Mouse (Mus musculus) embryo, embryonic 9.5 days (tissue): ENCODE measurements around the gene Ptch2.

Source experiments
- DNase-seq: peaks from one replicate; pipeline ENCODE4 v3.0.0-alpha.2; 2017; ENCODE audit errors: extremely low spot score

Gene Ptch2

GRCm38 (mm10) chr4:117104672-117105071 is 8.8 kb downstream of the Ptch2 start:
- DNase-seq: no peak

DNA sequence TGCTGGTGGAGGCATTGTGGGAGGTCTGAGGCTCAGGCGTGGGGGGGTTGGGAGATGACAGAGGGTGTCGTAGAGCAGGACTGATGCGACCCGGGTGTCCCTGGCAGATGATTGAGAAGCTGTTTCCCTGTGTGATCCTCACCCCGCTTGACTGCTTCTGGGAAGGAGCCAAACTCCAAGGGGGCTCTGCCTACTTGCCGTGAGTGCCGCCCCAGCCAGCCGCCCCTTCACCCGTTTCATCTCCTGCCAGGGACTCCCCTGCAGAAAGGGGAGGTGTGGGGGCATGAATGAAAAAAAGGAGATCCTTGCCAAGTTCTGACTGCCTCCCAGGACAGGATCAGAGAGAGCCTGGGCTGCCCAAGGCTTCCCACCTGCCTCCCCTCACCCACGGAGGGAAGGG is 9.3 kb downstream of the Ptch2 start:
- no peak for DNase-seq

DNA sequence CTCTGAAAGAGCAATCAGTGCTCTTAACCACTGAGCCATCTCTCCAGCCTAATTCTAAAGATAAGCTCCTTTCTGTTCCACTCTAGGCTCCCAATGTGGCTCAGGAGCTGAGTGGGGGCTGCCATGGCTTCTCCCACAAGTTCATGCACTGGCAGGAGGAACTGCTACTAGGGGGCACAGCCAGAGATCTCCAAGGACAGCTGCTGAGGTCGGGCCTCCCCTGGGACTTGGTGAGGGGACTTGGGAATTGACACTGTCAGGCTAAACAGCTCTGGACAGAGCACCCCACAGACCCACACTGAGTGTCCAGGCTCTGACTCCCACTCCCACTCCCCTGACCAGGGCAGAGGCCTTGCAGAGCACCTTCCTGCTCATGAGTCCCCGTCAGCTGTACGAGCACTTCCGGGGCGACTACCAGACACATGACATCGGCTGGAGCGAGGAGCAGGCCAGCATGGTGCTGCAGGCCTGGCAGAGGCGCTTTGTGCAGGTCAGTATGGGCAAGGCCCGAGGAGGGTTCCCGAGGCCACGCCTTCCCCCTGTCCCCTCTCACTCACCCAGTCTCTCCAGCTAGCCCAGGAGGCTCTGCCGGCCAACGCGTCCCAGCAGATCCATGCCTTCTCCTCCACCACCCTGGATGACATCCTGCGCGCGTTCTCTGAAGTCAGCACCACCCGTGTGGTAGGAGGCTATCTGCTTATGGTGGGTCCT is 12.1 kb downstream of the Ptch2 start:
- DNase-seq: no peak

GRCm38 (mm10) chr4:117108524-117108849 is 12.6 kb downstream of the Ptch2 start:
- no peak for DNase-seq

- no peak for DNase-seq
Observed at GRCm38 (mm10) chr4:117109330-117109729, 13.5 kb downstream of the Ptch2 start.

- DNase-seq: no peak
Observed at GRCm38 (mm10) chr4:117110249-117110648, 14.4 kb downstream of the Ptch2 start.

DNA sequence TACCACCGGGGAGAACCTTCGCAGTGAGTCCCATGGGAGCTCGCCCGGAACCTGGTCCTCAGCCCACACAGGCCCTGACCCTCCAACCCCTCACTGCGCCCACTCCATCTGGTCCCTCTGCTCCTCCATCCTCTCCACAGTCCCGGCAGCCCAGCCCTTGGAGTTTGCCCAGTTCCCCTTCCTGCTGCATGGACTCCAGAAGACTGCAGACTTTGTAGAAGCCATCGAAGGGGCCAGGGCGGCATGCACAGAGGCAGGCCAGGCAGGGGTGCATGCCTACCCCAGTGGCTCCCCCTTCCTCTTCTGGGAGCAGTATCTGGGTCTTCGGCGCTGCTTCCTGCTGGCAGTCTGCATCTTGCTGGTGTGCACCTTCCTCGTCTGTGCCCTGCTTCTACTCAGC is 15.1 kb downstream of the Ptch2 start:
- DNase-seq: no peak

- DNase-seq: no peak
Observed at GRCm38 (mm10) chr4:117113237-117113636, 17.4 kb downstream of the Ptch2 start.

DNA sequence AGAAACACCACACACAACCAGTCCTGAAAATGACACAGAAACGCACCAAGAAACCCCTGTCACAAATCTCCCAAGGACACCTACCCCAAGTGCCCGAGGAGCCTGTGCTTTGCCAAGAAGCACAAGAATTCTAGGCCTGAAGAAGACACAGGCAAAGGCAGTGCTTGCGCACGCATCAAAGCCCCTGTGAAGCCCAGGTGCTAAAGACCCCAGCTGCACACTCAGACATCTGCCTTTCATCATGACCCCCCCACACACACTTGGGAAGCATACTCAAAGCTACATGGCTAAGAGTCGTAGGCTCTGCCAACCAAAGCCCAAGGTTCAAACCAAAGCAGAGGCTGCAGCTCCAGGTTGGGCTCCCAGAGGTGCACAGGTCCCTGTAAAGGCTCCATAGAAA is 19.7 kb downstream of the Ptch2 start:
- DNase-seq: no peak

GRCm38 (mm10) chr4:117117931-117118330 is 22.1 kb downstream of the Ptch2 start:
- DNase-seq: no peak

- no peak for DNase-seq
Observed at GRCm38 (mm10) chr4:117119636-117120035, 23.8 kb downstream of the Ptch2 start.

GRCm38 (mm10) chr4:117120052-117120444 is 24.2 kb downstream of the Ptch2 start:
- DNase-seq: no peak

DNA sequence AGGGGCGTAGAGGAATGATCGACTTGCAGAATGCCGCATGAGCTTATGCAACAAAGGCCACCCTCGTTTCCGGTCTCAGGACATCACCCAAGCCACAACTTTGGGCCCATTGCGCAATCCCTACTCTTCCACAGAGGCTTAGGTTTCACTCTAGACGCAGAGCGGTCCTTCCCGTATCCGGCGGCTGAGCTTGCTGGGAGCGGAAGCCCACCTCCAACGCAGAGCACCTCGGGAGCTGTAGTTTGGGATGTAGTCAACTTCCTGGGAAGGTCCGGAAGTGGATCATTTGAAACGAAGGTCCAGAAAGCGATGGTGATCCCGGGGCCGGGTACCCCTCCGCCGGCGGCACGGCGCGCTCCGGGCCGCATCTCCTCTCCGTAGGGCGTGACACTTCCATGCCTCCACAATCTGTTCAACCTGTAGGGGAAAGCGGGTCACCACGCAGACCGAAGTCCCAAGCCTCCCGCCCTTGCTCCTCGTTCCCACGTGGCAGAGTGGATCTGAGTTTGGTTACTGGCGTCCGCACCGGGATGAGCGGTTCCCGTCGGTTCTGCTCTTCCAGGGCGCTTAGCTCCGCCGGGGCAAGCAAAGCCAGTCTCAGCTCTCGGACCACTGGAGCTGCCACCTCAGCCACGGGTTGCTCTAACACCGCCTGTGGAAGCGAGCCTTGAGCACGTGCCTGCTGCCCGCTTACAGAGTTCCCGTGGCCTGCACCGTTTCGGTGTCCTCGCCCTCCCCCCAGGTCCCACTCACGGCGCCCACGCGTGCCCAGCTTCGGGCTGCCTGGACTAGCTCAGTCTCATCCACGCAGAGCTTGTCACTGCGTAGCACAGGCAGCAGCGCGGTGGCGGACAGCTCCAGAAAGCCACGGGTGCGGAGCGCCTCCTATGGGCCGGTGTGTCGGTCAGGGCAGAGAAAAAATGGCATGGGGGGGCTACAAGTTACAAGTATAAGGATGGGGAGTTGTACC is 24.9 kb downstream of the Ptch2 start:
- DNase-seq: peak; percentile 91

- no peak for DNase-seq
Observed at GRCm38 (mm10) chr4:117122209-117122608, 26.3 kb downstream of the Ptch2 start.

- DNase-seq: no peak
Observed at GRCm38 (mm10) chr4:117123546-117124217, 27.8 kb downstream of the Ptch2 start.

GRCm38 (mm10) chr4:117124218-117124517 is 28.3 kb downstream of the Ptch2 start:
- no peak for DNase-seq

DNA sequence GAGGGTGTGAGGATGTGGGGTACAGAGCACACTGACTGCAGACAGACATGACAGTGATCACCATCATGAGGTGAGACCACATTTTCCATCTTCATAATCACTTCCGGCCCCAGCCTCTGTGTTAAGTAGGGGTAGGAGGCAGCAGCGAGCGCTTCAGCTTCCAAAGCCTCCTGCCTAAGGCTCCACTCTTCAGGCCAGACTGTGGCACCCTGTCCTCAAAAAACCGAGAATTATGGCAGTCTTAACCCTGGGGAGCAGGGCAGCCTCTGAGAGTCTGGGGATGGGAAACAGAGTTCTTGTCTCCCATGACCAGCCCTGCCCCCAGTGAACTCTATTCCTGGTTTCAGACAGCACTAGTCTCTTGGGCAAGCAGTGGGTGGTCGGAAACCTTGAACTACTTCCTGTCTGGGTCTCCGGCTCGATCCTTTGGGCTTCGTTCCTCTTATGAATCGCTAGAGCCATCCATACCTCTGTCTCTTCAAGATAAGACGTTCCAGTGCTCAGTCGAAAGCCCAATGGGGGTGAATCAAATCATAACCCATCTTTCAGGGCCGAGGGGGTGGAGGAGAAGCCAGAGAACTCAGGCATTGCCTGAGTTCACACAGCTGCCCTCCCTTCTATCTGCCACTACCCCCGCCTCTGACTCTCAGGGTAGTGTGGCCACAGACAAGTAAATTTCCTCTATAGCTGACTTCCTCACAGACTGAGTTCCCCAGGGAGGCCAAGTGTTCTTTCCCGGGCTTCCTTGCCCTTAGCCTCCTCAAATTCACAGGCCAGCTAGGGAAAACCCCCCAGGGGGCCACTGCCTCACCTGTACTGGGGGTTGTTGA is 28.9 kb downstream of the Ptch2 start:
- DNase-seq: no peak

- DNase-seq: peak; percentile 49
Observed at GRCm38 (mm10) chr4:117125348-117125909, 29.6 kb downstream of the Ptch2 start, which contains the start of gene Btbd19. Btbd19 (minus strand) TSS chr4:117125725.

GRCm38 (mm10) chr4:117125910-117126674 is 30.2 kb downstream of the Ptch2 start:
- DNase-seq: no peak

- DNase-seq: no peak
Observed at GRCm38 (mm10) chr4:117126675-117127290, 30.9 kb downstream of the Ptch2 start, which contains the start of gene Tctex1d4. Tctex1d4 (plus strand) TSS chr4:117126794.
